Mouse (Mus musculus) kidney, embryonic 14.5 days (tissue): ENCODE measurements around the gene Kcnk10. TPM values are rescaled to one million over a fixed set of nuclear protein-coding genes. Genes with fewer than 3 reads are reported as not detected.

Experiments used
- polyA plus RNA-seq: library from polyadenylated mRNA; unstranded; fragments of >200 nt; fragmentation: Nextera tagmentation; extraction: Ambion mirVana; gene quantifications from 2 replicates; pipeline ENCODE4 v1.2.1, GENCODE M21; 2014

Kcnk10 gene
- polyA plus RNA-seq, 1 experiment from 2014 or later = 1.8 TPM

Other genes with a start within 250 kb of the Kcnk10 start
- 18.6 and 18.7 TPM in 2 replicates for gene Spata7, start 49.8 kb upstream of the Kcnk10 start, polyA plus RNA-seq
- 5.6 and 7.5 TPM in 2 replicates for gene Ptpn21, start 159.1 kb upstream of the Kcnk10 start, polyA plus RNA-seq
- 106 and 149 TPM in 2 replicates for gene Zc3h14, start 168.7 kb upstream of the Kcnk10 start, polyA plus RNA-seq